Mouse (Mus musculus) kidney, adult 2 months (tissue): ENCODE results near the gene Tuba1b. TPM values are rescaled to one million over a fixed set of nuclear protein-coding genes. Genes with fewer than 3 reads are reported as not detected.
"Not testable (repeated sequence)": the region's sequence is repeated elsewhere in the genome, so short reads cannot be mapped to it uniquely, and the experiment has no call there.

Source experiments
- DNase-seq: peaks from one replicate; pipeline ENCODE4 v3.0.0; 2021
- H3K27ac ChIP-seq: fragments of 200-500 bp; 2 replicates; pipeline ENCODE4 v1.5.1; 2012; ENCODE audit warnings: low read depth, low read length, control low read depth, inconsistent platforms; ENCODE audit not compliant: insufficient read depth
- H3K27me3 ChIP-seq: fragments of 200-500 bp; replicated peaks from 2 replicates; pipeline ENCODE4 v1.6.1; 2012; ENCODE audit warnings: mild to moderate bottlenecking, moderate library complexity, low read length, inconsistent platforms; ENCODE audit not compliant: control insufficient read depth, insufficient read depth
- H3K36me3 ChIP-seq: fragments of 200-500 bp; 2 replicates; pipeline ENCODE4 v1.6.1; 2012; ENCODE audit warnings: mild to moderate bottlenecking, moderate library complexity, low read length, inconsistent platforms; ENCODE audit not compliant: control insufficient read depth, insufficient read depth
- H3K4me1 ChIP-seq: fragments of 200-500 bp; 2 replicates; pipeline ENCODE4 v1.6.1; 2011; ENCODE audit warnings: low read length; ENCODE audit not compliant: control insufficient read depth, insufficient read depth
- H3K4me3 ChIP-seq: fragments of 200-500 bp; 2 replicates; pipeline ENCODE4 v1.5.1; 2011; ENCODE audit warnings: mild to moderate bottlenecking, low read depth, low read length, control low read depth; ENCODE audit not compliant: insufficient read depth
- CTCF ChIP-seq: fragments of 200-500 bp; conservative IDR thresholded peaks from 2 replicates; pipeline ENCODE4 v1.5.1; 2011; ENCODE audit warnings: low read depth, mild to moderate bottlenecking, control low read depth, low read length, moderate library complexity, mixed read lengths; ENCODE audit not compliant: insufficient read depth, insufficient read length
- POLR2A ChIP-seq: fragments of 200-500 bp; IDR thresholded peaks from one replicate; pipeline ENCODE4 v1.6.1; 2011; ENCODE audit warnings: low read depth, low read length, control low read depth
- WGBS: fragments of 180-500 bp; shearing (Covaris S2); methylation state at CpG from one replicate; pipeline ENCODE4 v1.1.7; 2018; 5-methylcytosine and 5-hydroxymethylcytosine counted together
- polyA plus RNA-seq: library from polyadenylated mRNA; depleted of rRNA; stranded (reverse); fragments of >200 nt; gene quantifications from 2 replicates; pipeline ENCODE4 v1.2.3, GENCODE M21; 2012

Gene Tuba1b
- polyA plus RNA-seq, 1 experiment = 488 TPM

DNA sequence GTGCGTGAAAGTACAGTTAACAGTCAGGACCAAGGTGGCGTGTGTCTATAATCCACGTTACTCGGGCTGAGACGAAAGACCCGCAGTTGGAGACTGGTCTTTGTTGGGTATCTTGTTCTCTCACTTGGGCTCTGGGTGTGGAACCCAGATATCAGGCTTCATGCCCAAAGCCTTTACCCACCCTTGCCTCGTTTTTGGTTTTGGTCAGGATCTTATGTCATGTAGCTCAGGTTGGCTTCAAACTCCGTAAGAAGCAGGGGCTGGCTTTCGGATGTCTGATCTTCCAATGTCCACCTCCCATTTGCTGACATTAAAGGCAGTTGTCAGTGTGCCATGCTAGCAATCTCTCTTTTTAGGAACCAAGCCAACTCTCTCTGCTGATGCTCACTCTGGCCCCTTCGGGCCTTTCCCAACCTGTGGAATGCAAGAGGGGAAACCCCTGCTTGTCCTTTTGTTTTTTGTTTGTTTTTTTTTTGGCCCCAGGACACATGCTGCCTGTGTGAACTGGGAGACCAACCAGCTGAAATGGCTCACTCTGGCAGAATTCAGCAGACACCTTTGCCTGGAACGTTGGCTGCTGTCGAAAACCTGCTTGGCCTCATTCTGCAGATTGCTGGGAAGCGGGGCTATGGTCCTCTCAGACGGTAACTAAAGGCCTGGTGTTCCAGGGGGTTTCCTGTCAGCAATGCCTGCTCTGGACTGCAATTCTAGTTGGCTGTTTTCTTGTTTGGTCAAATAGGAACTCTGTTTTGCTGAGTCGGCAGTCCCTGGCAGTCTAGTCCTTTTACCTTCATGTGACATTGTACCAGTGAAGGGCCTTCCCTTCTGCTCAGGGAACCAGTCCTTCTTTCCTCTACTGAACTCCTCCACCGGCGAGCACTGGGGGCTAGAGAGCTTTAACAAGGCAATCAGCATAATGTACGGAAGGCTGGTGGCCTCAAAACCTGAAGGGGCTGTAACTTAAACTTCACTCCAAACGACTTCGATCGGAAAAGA, 42.7 kb upstream of the Tuba1b start:
- 59% methylated on average over 21 of the region's 21 CpGs for whole genome bisulfite sequencing
- DNase-seq = peak; percentile 69
- Histone ChIP-seq H3K36me3 (no peaks in the 10 kb centered on the region), H3K27me3 (no peaks in the 10 kb centered on the region), H3K4me3 (no peak overlapping the region), H3K4me1 (peaks cover 8% of the 10 kb centered on the region; the same call in 1 of the 2 replicates), H3K27ac (peak overlapping the region; percentile 70)
- TF ChIP-seq CTCF = no peak
- no peak for TF ChIP-seq POLR2A

DNA sequence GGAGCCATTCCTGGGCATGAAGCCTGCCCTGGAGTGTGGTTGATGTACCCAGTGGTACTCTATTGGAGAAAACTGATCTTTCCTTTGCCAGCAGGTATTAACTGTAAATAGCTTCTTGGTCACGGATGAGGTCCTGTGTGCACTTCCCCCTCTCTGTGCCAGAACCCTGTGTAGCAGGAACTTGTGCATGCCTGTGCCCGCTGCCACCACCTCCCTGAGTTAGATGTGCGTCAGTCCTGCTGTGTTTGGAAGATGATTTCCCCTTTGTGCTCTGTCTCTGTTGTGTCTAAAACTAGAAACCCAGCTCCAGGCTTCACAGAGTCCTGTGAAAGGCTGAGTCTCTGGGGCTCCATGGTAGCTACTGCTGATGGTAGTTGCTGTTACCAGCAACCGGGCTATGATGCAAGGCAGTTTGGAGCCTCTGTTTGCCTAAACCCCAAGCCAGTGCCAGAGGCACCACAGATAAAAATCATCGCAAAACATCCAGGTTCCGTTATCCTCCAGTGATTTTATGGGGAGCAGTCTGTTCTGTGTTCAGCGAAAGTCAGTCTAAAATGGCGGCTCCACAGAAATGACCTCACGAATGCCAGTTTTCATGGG, 38.8 kb upstream of the Tuba1b start:
- whole genome bisulfite sequencing = 48% methylated on average over 9 of the region's 9 CpGs
- H3K27me3 ChIP-seq = no peaks in the 10 kb centered on the region
- H3K4me1 ChIP-seq = peaks cover 8% of the 10 kb centered on the region; the same call in 1 of the 2 replicates
- peak; percentile 70 for DNase-seq
- no peaks in the 10 kb centered on the region for H3K36me3 ChIP-seq
- TF ChIP-seq POLR2A (no peak), CTCF (no peak)
- peak overlapping the region; percentile 76 for H3K27ac ChIP-seq
- H3K4me3 ChIP-seq = no peak overlapping the region

DNA sequence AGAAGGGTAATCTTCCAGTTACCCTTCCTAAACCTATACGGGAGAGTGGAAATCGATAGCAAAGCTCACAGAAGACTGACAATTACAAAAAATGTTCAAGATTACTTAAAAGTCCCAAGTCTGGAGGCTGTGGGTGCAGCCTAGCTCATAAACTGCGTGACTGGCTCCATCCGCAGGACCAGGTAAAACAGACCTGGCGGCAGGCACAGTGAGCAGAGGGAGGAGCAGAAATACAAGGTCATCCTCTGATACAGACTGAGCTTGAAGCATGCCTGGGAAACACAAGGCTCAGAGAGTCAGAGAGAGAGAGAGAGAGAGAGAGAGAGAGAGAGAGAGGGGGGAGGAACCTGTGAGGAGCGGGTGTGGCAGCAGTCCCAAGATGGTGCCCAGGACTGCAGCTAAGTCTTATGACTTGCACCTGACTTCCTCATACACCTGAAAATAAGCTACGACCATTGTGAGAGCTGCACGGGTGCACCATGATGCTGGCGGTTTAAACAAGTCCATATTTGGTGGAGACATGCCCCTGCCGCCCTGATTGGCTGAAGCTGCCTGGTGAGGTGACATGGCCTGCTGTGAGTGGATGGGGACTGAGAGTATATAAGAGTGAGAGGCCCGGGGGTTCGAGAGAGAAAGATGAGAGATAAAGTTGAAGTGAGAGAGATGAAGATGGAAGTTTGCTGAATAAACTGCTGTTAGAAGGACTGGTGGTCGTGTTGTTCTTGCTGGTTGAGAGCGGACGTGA, 37.4 kb upstream of the Tuba1b start:
- not testable (repeated sequence) for H3K4me3 ChIP-seq, H3K4me1 ChIP-seq, H3K27me3 ChIP-seq, H3K36me3 ChIP-seq, DNase-seq
- 73% methylated on average over 15 of the region's 15 CpGs for WGBS
- H3K27ac ChIP-seq = peak overlapping the region; percentile 10; the same call in 1 of the 2 replicates

DNA sequence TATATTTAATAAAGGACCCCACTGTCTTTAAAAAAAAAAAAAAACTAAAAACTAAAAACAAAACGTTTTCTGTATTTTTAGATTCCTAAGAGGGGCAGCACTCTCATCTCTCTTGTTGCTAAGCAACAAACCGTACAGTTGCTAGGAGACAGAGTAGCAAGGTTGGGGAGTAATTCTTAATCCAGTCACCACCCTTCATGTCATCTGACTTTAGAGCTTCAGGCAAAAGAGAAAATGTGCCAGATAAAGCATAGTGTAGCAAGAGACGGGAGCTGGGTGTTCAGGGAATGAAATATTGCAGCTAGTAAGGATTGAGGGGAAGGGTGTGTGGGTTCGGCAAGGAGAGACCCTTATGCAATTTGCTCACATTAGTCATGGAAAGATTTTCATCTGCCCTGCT, 36.7 kb upstream of the Tuba1b start:
- no peak for DNase-seq
- 46% methylated on average over 4 of the region's 4 CpGs for WGBS
- no peak for TF ChIP-seq CTCF
- TF ChIP-seq POLR2A = no peak
- no peak overlapping the region; the same call in 1 of the 2 replicates for H3K27ac ChIP-seq
- H3K4me1 ChIP-seq = no peaks in the 10 kb centered on the region; the same call in 1 of the 2 replicates
- H3K36me3 ChIP-seq = no peaks in the 10 kb centered on the region
- H3K27me3 ChIP-seq = no peaks in the 10 kb centered on the region
- no peak overlapping the region for H3K4me3 ChIP-seq

DNA sequence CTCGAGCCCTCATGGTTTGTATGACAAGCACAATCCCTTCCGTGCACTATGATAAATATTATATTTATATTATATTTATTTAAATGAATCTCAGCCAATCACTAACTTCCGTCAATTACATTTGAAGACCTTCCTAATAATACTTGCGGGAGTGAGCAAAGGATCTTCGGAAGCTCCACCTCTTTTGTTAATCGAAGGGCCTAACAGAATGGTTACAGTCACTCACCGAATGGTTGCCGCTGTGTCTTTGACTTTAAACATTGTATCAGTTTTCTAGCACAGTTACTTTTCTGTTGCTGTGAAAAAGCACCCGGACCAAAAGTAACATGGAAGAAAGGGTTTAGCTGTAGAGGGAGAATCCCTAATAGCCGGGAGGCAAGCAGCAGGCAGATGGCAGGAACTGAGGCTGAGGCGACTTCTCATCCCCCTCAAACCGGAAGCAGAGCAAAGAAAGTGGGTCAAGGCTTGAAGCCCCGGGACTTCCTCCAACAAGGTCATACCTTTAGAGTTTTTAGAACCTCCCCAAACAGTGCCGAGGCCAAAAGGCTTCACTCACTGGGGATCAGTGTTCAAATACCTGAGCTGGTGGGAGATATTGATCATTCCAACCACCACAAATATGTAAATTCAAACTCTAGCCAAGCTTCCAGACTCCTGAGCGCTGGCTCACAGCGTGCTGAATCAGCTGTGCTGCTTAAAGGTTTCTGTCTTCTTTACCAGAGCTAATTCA, 35.2 kb upstream of the Tuba1b start:
- TF ChIP-seq POLR2A = no peak
- TF ChIP-seq CTCF = no peak
- 46% methylated on average over 16 of the region's 16 CpGs for WGBS
- Histone ChIP-seq H3K27me3 (no peaks in the 10 kb centered on the region), H3K27ac (peak overlapping the region; percentile 48; the same call in 1 of the 2 replicates), H3K4me3 (no peak overlapping the region), H3K36me3 (no peaks in the 10 kb centered on the region), H3K4me1 (no peaks in the 10 kb centered on the region; the same call in 1 of the 2 replicates)
- no peak for DNase-seq

DNA sequence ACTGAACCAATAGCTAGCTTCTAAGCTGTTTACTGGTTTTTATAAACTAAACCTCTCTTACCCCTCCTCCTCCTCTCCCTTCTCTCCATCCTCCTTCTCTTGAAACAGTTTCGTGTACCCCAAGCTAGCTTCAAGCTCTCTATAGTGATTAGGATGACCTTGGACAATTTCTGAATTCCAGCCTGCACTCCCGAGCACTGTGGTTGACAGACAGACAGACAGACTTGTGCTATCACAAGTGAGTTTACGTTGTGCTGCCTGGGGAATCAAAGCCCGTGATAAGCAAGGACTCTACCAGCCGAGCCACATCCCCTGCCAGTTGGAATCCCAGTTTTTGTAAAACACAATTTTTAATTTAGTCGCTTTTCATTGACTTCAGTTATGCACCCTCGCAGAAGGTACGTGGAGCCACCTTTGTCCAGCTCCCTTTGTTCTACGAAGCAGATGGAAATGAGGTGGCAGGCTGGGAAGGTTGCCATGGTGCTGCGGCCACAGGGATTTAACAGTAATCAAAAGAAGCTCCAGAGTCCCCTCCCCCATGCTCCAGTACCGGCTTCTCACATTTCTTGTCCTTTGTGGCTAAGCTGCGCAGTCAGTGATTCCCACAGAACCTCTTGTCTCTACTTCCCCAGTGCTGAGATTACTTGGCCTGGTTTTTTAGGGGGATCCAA, 34.5 kb upstream of the Tuba1b start:
- WGBS = 58% methylated on average over 12 of the region's 12 CpGs

More for the DNA sequence above, 34.5 kb upstream of the Tuba1b start:
- no peak overlapping the region for H3K27ac ChIP-seq
- no peak for TF ChIP-seq CTCF
- TF ChIP-seq POLR2A = no peak
- DNase-seq = peak; percentile 49
- H3K27me3 ChIP-seq = no peaks in the 10 kb centered on the region
- H3K4me1 ChIP-seq = no peaks in the 10 kb centered on the region; the same call in 1 of the 2 replicates
- no peak overlapping the region for H3K4me3 ChIP-seq
- H3K36me3 ChIP-seq = no peaks in the 10 kb centered on the region
